Mouse (Mus musculus) heart, embryonic 14.5 days (tissue): ENCODE results near the gene Olfr1330. TPM values are rescaled to one million over a fixed set of nuclear protein-coding genes. Genes with fewer than 3 reads are reported as not detected.
"Not testable (repeated sequence)": the region's sequence is repeated elsewhere in the genome, so short reads cannot be mapped to it uniquely, and the experiment has no call there.

Experiments
- ATAC-seq: fragments of 200-750 bp; cut with Nextera tagmentation; 2 replicates; pipeline ENCODE4 v1.8.0; 2017; ENCODE audit warnings: low read depth, moderate TSS enrichment; ENCODE audit not compliant: insufficient number of reproducible peaks, insufficient read depth, low FRiP score
- H3K27ac ChIP-seq, 2 experiments: fragments of 200-500 bp in 1 of 2; fragments of 300-500 bp in 1 of 2; sonication (generic) in 1 of 2; replicated peaks in 1 of 2; 2 replicates each; pipeline ENCODE4 v1.5.1; 2012 to 2014; ENCODE audit warnings: low read depth in 2 of 2, low read length in 2 of 2, control low read depth in 1 of 2, mild to moderate bottlenecking in 1 of 2, mixed read lengths in 1 of 2; ENCODE audit not compliant: control insufficient read depth in 1 of 2, insufficient read depth in 1 of 2
- H3K27me3 ChIP-seq: fragments of 300-500 bp; sonication (generic); 2 replicates; pipeline ENCODE4 v1.6.1; 2014; ENCODE audit warnings: mild to moderate bottlenecking, low read length, control low read depth; ENCODE audit not compliant: control insufficient read depth, insufficient read depth
- H3K36me3 ChIP-seq: fragments of 300-500 bp; sonication (generic); 2 replicates; pipeline ENCODE4 v1.6.1; 2014; ENCODE audit warnings: mild to moderate bottlenecking, control low read depth, low read length, mixed read lengths; ENCODE audit not compliant: control insufficient read depth, insufficient read depth
- H3K4me1 ChIP-seq, 2 experiments: fragments of 200-500 bp in 1 of 2; fragments of 300-500 bp in 1 of 2; sonication (generic) in 1 of 2; 2 replicates each; pipeline ENCODE4 v1.6.1; 2012 to 2014; ENCODE audit warnings: low read length in 2 of 2, control low read depth in 1 of 2, mixed read lengths in 1 of 2; ENCODE audit not compliant: control insufficient read depth in 2 of 2, insufficient read depth in 2 of 2
- H3K4me2 ChIP-seq: fragments of 300-500 bp; sonication (generic); 2 replicates; pipeline ENCODE4 v1.6.1; 2014; ENCODE audit warnings: mild to moderate bottlenecking, low read length
- H3K4me3 ChIP-seq, 2 experiments: fragments of 200-500 bp in 1 of 2; fragments of 300-500 bp in 1 of 2; sonication (generic) in 1 of 2; 2 replicates each; pipeline ENCODE4 v1.5.1; 2012 to 2014; ENCODE audit warnings: low read length in 2 of 2, mild to moderate bottlenecking in 2 of 2, control low read depth in 1 of 2, low read depth in 1 of 2, moderate library complexity in 1 of 2; ENCODE audit not compliant: control insufficient read depth in 1 of 2, insufficient read depth in 1 of 2
- H3K9ac ChIP-seq: fragments of 300-500 bp; sonication (generic); 2 replicates; pipeline ENCODE4 v1.6.1; 2014; ENCODE audit warnings: mild to moderate bottlenecking, low read length
- H3K9me3 ChIP-seq: fragments of 300-500 bp; sonication (generic); 2 replicates; pipeline ENCODE4 v1.6.1; 2016; ENCODE audit warnings: low read length, control low read depth; ENCODE audit not compliant: control insufficient read depth
- WGBS: fragments of 180-500 bp; shearing (Covaris S2); extraction: QIAGEN DNeasy Blood & Tissue Kit; methylation state at CpG from one replicate; pipeline ENCODE4 v1.1.7; 2014; 5-methylcytosine and 5-hydroxymethylcytosine counted together
- polyA plus RNA-seq: library from polyadenylated mRNA; unstranded; fragments of >200 nt; fragmentation: Nextera tagmentation; extraction: Ambion mirVana; gene quantifications from 2 replicates; pipeline ENCODE4 v1.2.1, GENCODE M21; 2014

The Olfr1330 gene
- polyA plus RNA-seq = 0.04 and 0.19 TPM in 2 replicates

DNA sequence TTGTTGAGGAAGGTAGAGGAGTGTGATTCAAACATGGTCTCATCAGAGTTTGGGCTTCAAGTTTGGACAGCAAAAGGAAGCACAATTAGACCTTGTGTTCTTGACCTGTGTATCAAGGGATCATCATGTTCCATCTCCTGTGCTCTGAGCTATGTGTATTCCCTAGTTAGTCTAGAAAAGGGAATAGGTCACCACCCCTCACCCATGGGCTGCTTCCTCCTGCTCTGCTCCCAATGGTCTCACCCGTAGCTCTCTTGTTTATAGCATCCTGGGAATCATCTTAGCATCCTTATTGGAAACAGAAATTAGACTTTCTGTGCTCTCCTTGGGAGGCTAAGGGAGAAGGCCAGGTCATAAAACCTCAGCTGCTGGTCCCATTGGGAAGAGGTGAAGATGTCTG is at the start of gene Olfr1330:
Gene Olfr1330 (plus strand): TSS at position 301 of the 400 bp plus-strand sequence.
- Histone ChIP-seq H3K4me3 (no peak within 1 kb of the TSS), H3K27ac (no peak within 1 kb of the TSS), H3K4me1 (no peaks in the 10 kb centered on the region), H3K4me2 (no peak within 1 kb of the TSS), H3K9ac (no peak within 1 kb of the TSS), H3K36me3 (no peaks in the 10 kb centered on the region), H3K27me3 (no peaks in the 10 kb centered on the region), H3K9me3 (no peaks in the 10 kb centered on the region)
- ATAC-seq = no peak
- WGBS = 81% methylated on average over 1 of the region's 1 CpGs

DNA sequence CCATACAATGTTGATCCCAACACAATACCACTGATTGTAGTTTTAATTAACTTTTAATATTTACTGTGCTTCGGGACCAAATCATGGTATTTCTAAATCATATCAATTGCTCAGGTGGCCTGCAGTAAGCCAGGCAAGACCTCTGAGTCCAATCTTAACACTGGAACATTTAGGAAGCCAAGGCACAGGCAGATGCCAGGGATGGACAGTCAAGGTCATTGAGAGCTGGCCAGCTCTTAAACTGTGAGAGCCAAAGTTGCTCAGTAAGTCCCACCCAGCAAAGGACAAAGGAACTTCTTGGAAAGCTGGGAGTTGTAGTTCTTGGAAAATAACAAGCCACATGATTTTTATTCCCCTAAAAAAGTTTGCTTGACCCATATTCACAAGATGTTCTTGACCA is 26.6 kb upstream of the Olfr1330 start:
- Histone ChIP-seq H3K9ac (no peak overlapping the region), H3K4me2 (no peak overlapping the region), H3K27ac (no peak overlapping the region), H3K4me3 (no peak overlapping the region), H3K4me1 (no peaks in the 10 kb centered on the region), H3K9me3 (no peaks in the 10 kb centered on the region), H3K27me3 (no peaks in the 10 kb centered on the region), H3K36me3 (no peaks in the 10 kb centered on the region)
- ATAC-seq = no peak
- WGBS = 90% methylated on average over 1 of the region's 1 CpGs

DNA sequence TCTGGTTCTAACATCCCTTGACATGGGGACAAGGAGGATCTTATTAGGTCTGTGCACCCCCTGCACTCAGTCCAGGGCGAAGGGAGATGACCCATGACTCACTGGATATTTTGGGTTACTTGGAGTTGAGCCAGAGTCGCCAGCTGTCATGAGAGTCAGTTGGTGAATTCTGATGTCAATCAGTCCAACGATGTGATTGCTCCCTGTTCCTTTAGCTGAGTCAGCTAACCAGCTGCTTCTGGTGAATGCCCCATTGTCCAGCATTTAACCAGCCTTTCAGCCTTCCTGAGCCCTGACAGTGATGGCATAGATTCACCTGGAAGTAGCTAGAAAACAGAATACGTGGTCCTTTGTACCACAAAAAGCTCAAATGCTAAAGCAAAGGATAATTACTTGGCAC is 25.7 kb upstream of the Olfr1330 start:
- H3K4me3 ChIP-seq = no peak overlapping the region
- H3K9ac ChIP-seq = no peak overlapping the region
- no peaks in the 10 kb centered on the region for H3K36me3 ChIP-seq
- H3K4me2 ChIP-seq = no peak overlapping the region
- peaks cover under 1 to 2% of the 10 kb centered on the region in 2 experiments; a peak in 2 of 4 replicates for H3K4me1 ChIP-seq
- H3K27me3 ChIP-seq = no peaks in the 10 kb centered on the region
- no peak overlapping the region for H3K27ac ChIP-seq
- 31% methylated on average over 4 of the region's 4 CpGs for WGBS
- no peaks in the 10 kb centered on the region for H3K9me3 ChIP-seq
- no peak for ATAC-seq

DNA sequence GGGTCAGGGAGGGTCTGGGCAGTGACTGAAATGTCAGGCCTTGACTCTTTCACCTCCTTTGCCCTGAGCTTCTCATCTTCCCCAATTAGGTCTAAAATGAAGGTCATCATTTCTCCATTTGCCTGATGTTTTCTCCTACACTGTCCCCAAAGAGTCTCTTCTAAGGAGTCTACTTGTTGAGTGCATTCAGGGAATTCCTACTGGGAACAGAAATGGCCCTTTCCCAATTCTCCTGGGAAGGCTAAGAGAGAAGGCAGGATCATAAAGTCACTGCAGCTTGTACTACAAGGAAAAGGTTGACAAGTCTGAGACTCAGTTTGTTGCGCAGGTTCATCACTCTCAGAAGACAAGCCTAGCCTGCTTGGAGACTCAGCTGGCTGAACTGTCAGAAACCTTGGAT is 24.0 kb upstream of the Olfr1330 start, which contains the start of gene Olfr1331:
Gene Olfr1331 (plus strand): TSS at position 301 of the 400 bp plus-strand sequence.
- 93% methylated on average over 1 of the region's 1 CpGs for WGBS
- H3K4me3 ChIP-seq = no peak within 1 kb of the TSS
- peaks cover 5 to 6% of the 10 kb centered on the region in 2 experiments for H3K4me1 ChIP-seq
- no peaks in the 10 kb centered on the region for H3K27me3 ChIP-seq
- H3K9me3 ChIP-seq = no peaks in the 10 kb centered on the region
- ATAC-seq = no peak
- H3K27ac ChIP-seq = no peak within 1 kb of the TSS
- no peak within 1 kb of the TSS for H3K4me2 ChIP-seq
- H3K36me3 ChIP-seq = no peaks in the 10 kb centered on the region
- no peak within 1 kb of the TSS for H3K9ac ChIP-seq

DNA sequence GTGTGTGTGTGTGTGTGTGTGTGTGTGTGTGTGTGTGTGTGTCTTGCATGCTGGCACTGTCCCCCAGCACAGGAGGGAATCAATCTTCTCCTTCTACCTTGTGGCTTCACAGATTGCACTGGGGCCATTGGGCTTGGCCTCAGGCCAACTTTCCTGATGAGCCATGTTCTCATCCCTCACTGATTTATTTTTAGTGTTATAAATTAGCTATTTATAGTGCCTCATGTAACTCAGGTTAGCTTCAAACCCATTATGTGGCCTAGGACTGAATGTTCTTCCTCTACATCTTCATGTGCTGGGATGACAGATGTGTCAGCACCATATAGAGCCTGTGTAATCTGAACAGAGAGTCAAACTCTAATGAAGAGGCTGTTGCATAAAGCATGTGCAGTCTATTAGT is 20.8 kb upstream of the Olfr1330 start:
- Histone ChIP-seq H3K27me3 (no peaks in the 10 kb centered on the region), H3K36me3 (no peaks in the 10 kb centered on the region), H3K9ac (no peak overlapping the region), H3K4me3 (no peak overlapping the region), H3K9me3 (no peaks in the 10 kb centered on the region), H3K4me2 (no peak overlapping the region), H3K4me1 (peaks cover 5 to 6% of the 10 kb centered on the region in 2 experiments), H3K27ac (peak overlapping the region; percentile 64 to 67)
- ATAC-seq = 0 out of 2 replicates have a peak, but pooled peaks have one; percentile 31

DNA sequence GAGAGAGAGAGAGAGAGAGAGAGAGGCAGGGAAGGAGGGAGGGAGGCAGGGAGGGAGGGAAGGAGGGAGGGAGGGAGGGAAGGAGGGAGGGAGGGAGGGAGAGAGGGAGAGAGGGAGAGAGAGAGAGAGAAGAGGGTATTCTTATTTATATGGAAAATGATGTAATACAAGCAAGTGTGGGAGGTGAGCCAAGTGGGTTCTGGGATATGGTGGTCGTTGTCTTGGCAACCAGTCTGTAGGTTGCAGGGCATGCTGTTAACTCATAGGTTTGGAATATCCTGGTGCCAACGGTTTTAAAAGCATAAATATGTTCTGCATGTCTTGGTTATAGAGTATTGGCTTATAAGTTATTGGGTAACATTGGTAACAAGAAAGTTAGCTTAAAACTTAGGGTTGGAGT is 13.6 kb downstream of the Olfr1330 start:
- Histone ChIP-seq H3K9ac (no peak overlapping the region), H3K4me3 (no peak overlapping the region), H3K4me2 (no peak overlapping the region), H3K36me3 (no peaks in the 10 kb centered on the region), H3K27me3 (no peaks in the 10 kb centered on the region), H3K4me1 (no peaks in the 10 kb centered on the region), H3K27ac (no peak overlapping the region), H3K9me3 (no peaks in the 10 kb centered on the region)
- ATAC-seq = no peak
- WGBS = 62% methylated on average over 2 of the region's 2 CpGs

DNA sequence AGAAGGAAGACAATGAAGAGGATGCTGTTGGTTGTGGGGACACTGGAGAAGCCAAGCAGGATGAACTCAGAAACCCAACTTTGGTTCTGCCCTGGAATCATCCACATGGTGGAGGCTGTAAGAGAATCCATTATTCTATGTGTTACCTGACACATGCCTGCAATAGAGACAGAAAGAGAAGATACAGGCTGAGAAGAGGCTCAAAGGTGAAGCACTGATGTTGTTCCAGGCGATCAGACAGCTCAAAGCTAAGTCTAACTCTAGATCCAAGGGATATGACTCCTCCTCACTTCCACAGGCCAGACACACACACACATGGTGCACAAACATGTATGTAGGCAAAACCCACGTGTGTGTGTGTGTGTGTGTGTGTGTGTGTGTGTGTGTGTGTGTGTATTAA is 29.0 kb downstream of the Olfr1330 start, which contains the start of gene Olfr1329:
Gene Olfr1329 (minus strand): TSS at position 101 of the 400 bp plus-strand sequence.
- not testable (repeated sequence) for ATAC-seq, H3K9me3 ChIP-seq, H3K27ac ChIP-seq, H3K4me2 ChIP-seq, H3K4me1 ChIP-seq, H3K4me3 ChIP-seq, H3K27me3 ChIP-seq, H3K9ac ChIP-seq, H3K36me3 ChIP-seq
- 45% methylated on average over 2 of the region's 2 CpGs for WGBS

DNA sequence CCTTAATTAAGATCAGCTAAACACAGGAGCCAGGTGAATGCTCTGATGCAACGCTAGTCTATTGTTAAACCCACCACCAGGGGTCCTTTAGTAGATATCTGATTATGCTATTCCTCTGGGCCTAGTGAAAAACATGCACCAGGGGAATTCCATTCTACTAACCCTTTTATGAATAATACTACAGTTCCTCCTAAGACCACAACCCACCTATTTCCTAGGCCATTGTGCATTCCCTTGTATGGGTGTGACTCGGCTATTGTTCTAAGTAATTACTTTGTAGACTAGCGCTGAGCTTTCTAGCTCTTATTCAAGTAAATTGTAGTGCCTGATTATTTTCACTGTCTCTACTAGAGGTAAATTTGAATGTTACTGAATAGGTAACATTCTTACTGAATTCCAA is 42.9 kb downstream of the Olfr1330 start:
- not testable (repeated sequence) for H3K27me3 ChIP-seq, ATAC-seq, H3K4me3 ChIP-seq, H3K9ac ChIP-seq, H3K27ac ChIP-seq, H3K4me1 ChIP-seq, H3K9me3 ChIP-seq, H3K4me2 ChIP-seq, H3K36me3 ChIP-seq
- WGBS = 83% methylated on average over 3 of the region's 3 CpGs
